Mouse (Mus musculus) erythroblast, embryonic 14.5 days (primary cell): ENCODE measurements around the gene F11r.

Experiments
- GATA1 ChIP-seq: IDR thresholded peaks from 2 replicates; pipeline ENCODE4 v1.6.1; 2012; ENCODE audit warnings: low read length, inconsistent platforms, mixed read lengths
- TAL1 ChIP-seq: IDR thresholded peaks from 3 replicates; pipeline ENCODE4 v1.6.1; 2012; ENCODE audit warnings: low read length, inconsistent platforms, mixed read lengths

DNA sequence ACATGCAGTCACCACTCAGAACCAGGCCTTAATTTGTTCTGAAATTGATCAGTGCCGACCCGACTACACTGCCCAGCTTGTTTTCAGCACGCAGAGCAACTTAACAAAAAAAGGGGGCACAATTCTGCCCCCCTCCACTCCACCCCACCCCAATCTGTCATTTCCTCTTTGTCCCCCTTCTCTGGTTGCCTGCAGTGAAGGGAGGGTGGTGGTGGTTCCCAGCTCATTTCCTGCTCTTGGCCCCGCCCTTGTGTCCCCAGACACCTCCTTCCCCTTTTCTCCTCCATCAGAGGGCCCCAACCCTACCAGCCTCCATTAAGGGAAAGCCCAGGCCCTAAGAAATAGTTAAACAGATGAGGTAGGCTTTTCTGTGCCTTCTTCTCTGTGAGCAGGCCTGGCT is 47.2 kb upstream of the F11r start:
- TF ChIP-seq GATA1, result no peak
- TF ChIP-seq TAL1, result no peak
